Mouse (Mus musculus) thymus, postnatal 10 days (tissue): ENCODE measurements around the gene Cyfip2.

ENCODE experiments used
- DNase-seq, 2 experiments: peaks; one replicate each; pipeline ENCODE4 v3.0.0; 2021; ENCODE audit warnings: low spot score in 2 of 2

Cyfip2 gene

GRCm38 (mm10) chr11:46312523-46313035, at the start of gene Cyfip2:
Cyfip2 (minus strand) TSS chr11:46312859.
- DNase-seq = peak in 1 of 2 experiments; percentile 26

- DNase-seq = no peak
These were observed 48.5 kb upstream of the Cyfip2 start for GRCm38 (mm10) chr11:46360991-46361665.

GRCm38 (mm10) chr11:46358369-46358768, 45.7 kb upstream of the Cyfip2 start:
- DNase-seq = no peak

GRCm38 (mm10) chr11:46349681-46350410, 37.2 kb upstream of the Cyfip2 start:
- DNase-seq = no peak

- DNase-seq = no peak
These were observed 35.8 kb upstream of the Cyfip2 start for GRCm38 (mm10) chr11:46348416-46348815.

GRCm38 (mm10) chr11:46347756-46348155, 35.1 kb upstream of the Cyfip2 start:
- no peak for DNase-seq

GRCm38 (mm10) chr11:46343886-46344546, 31.4 kb upstream of the Cyfip2 start:
- DNase-seq = peak; percentile 46 to 55

- DNase-seq = no peak
These were observed 29.3 kb upstream of the Cyfip2 start for GRCm38 (mm10) chr11:46341960-46342359.

GRCm38 (mm10) chr11:46336020-46336419, 23.4 kb upstream of the Cyfip2 start:
- no peak for DNase-seq

GRCm38 (mm10) chr11:46332217-46332616, 19.6 kb upstream of the Cyfip2 start:
- no peak for DNase-seq

- DNase-seq = peak; percentile 72
These were observed 13.8 kb upstream of the Cyfip2 start for GRCm38 (mm10) chr11:46326271-46327015.

- no peak for DNase-seq
These were observed 8.9 kb upstream of the Cyfip2 start for GRCm38 (mm10) chr11:46321559-46321958.

- DNase-seq = no peak
These were observed 1.9 kb upstream of the Cyfip2 start for GRCm38 (mm10) chr11:46314534-46314933.

- DNase-seq = no peak
These were observed 1.2 kb upstream of the Cyfip2 start for GRCm38 (mm10) chr11:46313851-46314250.

GRCm38 (mm10) chr11:46311703-46312522, 746 bp downstream of the Cyfip2 start:
- DNase-seq = peak; percentile 72 to 79

- DNase-seq = peak; percentile 54 to 63
These were observed 1.4 kb downstream of the Cyfip2 start for GRCm38 (mm10) chr11:46311181-46311702.

- DNase-seq = no peak
These were observed 2.0 kb downstream of the Cyfip2 start for GRCm38 (mm10) chr11:46310647-46311063.

- DNase-seq = peak in 1 of 2 experiments; percentile 46
These were observed 2.7 kb downstream of the Cyfip2 start for GRCm38 (mm10) chr11:46309808-46310555.

- DNase-seq = peak; percentile 67 to 74
These were observed 3.4 kb downstream of the Cyfip2 start for GRCm38 (mm10) chr11:46309111-46309741.
